Mouse (Mus musculus) myocyte (in vitro differentiated cells): Measurements from ENCODE around the gene Fam234a.

Experiments
- CEBPB ChIP-seq: IDR thresholded peaks from 2 replicates; pipeline ENCODE4 v1.6.1; 2011; ENCODE audit warnings: mild to moderate bottlenecking, moderate library complexity; ENCODE audit not compliant: poor library complexity, insufficient read depth, severe bottlenecking
- POLR2A ChIP-seq: IDR thresholded peaks from one replicate; pipeline ENCODE4 v1.6.1; 2011; ENCODE audit warnings: low read depth, mild to moderate bottlenecking, control low read depth, moderate library complexity; ENCODE audit not compliant: insufficient read length
- POLR2AphosphoS2 ChIP-seq: IDR thresholded peaks from one replicate; pipeline ENCODE4 v1.6.1; 2011; ENCODE audit warnings: low read depth, control low read depth; ENCODE audit not compliant: insufficient read length
- TCF3 ChIP-seq: IDR thresholded peaks from one replicate; pipeline ENCODE4 v1.6.1; 2011; ENCODE audit warnings: low read depth, control low read depth; ENCODE audit not compliant: insufficient read length

- TF ChIP-seq CEBPB (no peak), POLR2AphosphoS2 (no peak), POLR2A (no peak), TCF3 (no peak)
Measured at GRCm38 (mm10) chr17:26240120-26240790, 3.8 kb downstream of the Fam234a start.
